Mouse (Mus musculus) thymus, postnatal 10 days (tissue): ENCODE data around the gene Slc16a2.

Experiments
- DNase-seq, 2 experiments: peaks; one replicate each; pipeline ENCODE4 v3.0.0; 2021; ENCODE audit warnings: low spot score in 2 of 2

The Slc16a2 gene

DNA sequence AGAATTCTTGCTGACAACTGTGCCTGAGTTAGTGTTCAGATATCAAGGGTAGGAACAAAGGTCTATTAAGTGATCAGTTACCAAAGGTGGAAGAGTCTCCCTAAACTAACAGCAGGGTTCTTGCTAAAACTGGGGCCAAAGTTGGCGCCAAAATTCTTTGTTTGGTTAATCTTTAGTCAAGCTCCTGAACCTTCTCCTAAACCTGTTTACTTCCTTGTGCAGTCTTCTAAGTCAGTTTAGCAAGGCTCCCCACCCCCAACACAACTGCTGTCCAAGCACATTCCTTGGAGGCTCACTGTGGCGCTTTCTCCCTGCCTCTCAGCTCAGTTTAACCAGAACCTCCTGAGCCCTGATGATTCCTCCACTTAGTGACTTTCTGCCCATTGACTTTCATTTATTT is 168.8 kb downstream of the Slc16a2 start:
- no peak for DNase-seq

DNA sequence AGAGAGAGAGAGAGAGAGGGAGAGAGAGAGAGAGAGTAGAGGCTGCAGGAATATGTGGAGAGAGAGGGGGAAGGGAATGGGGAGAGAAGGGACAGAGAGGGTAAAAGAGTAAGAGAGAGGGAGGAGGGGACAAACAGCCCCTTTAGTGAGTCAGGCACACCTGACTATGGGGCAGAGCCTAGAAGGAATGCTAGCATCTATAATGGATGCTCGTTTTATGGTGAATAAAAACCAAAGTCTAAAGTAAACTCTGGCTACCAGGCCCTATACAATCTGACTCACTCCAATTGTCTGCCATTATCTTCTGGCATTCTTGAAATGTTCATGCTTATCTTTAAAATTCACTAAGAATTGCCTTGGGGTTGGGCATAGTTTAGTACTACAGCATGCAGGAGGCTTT is 169.7 kb downstream of the Slc16a2 start:
- no peak for DNase-seq
